Mouse (Mus musculus): Measurements from ENCODE around the gene Ubtd2. TPM values are rescaled to one million over a fixed set of nuclear protein-coding genes. Genes with fewer than 3 reads are reported as not detected.

Ubtd2 gene
- polyA plus RNA-seq, 1 experiment: not detected

DNA sequence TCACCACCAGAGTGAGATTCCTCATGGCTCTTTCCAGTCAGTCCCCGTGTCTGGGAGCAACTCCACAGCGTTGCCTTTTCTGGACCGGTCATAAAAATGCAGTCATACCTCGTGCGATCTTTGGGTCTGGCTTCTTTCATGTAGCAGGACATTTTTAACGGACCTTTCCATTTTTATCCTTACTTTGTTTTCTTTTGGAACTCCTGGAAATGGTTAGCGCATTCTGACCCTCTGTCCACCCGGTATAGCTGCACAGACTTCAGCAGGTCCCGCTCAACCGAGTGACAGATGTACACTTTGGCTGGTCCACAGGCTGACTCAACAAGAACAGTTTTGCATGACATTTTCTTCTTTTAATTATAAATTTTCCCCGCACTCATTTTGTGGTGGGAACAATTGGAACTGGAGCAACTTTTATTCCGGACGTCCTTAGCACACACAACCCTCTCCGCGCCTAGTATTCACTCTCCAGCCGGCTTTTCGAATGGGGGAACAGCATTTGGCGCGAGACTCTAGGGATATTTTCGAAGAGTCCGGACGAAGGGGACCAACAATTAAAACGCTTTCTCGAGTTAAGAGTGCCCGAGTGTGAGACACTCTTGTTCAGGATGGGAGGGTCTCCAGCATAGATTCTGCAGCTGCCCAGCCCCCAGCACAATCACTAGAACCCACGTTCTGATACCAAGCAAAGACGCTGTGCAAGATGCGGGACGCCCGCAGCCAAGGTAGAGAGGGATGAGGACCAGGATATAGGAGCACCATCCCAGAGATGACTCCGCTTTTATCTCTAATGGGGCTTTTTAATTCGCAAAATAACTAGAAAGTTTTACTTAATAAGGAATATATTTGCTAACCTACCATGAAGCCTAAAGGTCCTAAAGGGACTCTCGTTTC, 76.9 kb downstream of the Ubtd2 start, which contains the start of gene Efcab9:
Efcab9 (minus strand) TSS at position 211 of the 894 bp plus-strand sequence.
- TF ChIP-seq GATA1 (IDR thresholded peaks at IDR 0.05; ENCODE audit: low read length): no peak

DNA sequence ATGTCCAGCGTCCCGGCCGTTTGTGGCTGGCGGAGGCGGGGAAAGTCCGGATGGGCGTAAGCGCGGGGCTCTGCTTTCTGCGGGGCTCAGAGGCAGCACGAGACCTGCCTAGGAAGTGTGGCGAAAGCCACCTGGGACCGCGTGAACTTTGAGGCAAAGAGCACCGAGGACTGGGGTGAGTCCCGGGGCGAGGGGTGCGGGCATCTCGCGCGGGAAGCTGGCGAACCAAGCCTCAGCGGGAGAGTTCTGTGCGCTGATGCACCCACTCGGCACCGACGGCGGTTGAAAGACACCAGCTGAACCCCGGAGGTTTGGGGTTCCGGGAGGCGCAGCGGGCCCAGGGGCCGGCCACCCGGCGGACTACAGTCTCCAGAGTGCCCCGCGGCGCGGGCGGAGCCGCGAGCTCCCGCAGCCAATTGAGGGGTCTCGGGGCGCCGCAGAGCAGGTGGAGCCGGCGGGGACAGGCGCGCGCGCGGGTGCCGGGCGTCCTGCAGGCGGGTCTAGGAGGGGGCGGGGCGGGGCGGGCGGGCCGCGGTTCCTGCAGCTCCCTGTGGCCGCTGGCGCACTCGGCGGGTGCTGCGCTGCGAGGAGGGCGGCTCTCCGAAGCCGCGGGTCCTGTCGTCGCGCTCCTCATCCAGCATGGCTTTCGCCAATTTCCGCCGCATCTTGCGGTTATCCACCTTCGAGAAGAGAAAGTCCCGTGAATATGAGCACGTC, 77.8 kb downstream of the Ubtd2 start, which contains the start of gene Stk10:
Stk10 (plus strand) TSS at position 541 of the 717 bp plus-strand sequence.
- TF ChIP-seq GATA1 (IDR thresholded peaks at IDR 0.05; ENCODE audit: low read length): no peak

DNA sequence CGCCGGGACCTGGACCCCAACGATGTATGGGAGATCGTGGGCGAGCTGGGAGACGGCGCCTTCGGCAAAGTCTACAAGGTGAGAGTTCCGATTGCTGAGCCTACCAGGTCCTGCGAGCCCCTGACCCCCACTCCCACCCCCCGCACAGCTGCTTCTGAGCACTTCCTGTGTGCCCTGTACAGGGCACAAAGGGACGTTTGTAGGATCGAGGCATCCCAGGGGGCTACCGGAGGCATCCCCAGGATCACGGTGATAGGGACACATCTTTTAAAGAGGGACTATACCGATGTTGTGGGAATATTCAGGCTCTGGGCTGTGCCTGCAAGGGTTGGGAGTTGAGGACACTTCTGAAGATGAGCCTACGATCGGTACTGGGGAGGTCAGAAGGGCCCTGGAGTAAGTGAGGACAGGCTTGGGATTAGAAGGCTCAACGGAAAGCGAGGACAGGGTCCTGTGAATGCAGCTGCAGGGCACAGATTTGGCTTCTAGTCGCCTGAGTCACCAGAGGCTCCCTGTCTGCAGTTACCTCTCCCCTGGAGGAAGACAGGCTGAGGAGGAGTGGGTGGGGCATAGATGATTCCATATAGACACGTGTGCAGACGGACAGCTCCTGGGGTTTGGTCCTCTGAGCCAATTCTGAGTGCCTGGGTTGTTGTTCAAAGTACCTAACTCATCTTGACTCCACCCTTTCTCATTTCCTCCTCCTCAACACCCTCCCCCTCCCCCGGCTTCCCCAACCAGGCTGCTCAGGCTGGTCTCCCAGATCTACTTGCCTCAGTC, 78.5 kb downstream of the Ubtd2 start:
- TF ChIP-seq GATA1 (IDR thresholded peaks at IDR 0.05; ENCODE audit: low read length): no peak

DNA sequence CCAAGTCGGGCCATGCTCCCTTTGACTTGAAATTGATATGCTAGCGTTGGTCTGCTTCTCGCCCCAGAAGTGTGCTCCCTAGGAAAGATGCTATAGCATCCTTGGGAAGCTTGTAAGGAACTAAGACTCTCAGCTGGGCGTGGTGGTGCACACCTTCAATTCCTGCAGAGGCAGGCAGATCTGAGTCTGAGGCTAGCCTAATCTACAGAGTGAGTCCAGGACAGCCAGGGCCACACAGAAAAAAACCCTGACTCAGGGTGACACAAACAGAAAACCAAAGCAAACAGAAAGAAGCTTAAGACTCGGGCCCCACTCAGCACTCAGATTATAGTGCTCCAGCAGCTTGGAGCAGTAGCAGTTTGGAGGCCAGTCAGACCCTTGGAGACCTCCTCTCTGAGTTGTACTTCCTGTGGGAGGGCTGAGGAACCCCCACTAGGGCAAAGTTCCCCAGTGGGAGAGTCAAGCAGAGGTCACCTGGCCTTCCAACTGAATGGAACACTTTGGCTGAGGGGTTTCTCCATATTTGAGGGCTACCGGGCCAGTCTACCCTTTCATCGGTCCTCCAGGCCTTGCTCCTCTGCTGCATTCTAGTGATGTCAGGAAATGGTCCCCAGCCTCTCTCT, 79.4 kb downstream of the Ubtd2 start:
- no peak for TF ChIP-seq GATA1 (IDR thresholded peaks at IDR 0.05; ENCODE audit: low read length)

DNA sequence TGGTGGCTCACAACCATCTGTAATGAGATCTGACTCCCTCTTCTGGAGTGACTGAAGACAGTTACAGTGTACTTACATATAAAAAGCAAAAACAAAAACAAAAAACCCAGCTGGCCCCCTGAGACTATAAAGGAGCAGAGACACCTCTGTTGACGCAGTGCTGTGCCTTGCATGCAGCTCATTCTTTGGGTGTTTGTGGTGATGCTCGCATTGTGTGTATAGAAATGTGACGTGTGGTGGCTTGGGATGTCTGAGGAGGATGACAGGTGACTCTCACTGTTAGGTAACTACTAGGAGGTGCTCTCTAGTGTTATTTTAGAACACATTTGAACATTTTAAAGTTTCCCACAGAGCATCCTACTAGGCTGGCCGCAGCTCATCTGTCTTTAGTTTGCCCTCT, 80.5 kb downstream of the Ubtd2 start:
- no peak for TF ChIP-seq GATA1 (IDR thresholded peaks at IDR 0.05; ENCODE audit: low read length)

DNA sequence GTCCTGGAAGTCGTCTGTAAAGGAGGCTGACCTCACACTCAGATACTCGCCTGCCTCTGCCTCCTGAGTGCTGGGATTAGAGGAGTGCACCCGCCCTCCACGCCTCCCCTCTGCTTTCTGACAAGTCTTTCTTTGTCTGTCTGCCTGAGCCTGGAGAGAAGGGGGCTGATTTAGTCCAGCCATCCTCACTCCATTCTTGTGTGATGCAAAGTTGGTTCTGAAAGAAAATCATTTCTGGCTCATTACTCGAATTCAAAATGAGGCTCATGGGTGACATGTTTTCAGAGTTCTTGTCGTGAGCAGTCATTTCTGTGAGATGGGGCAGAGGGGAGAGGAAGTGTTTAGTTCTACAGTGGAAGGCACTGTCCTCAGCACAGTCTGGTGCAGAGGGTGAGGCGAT, 81.8 kb downstream of the Ubtd2 start:
- TF ChIP-seq GATA1 (IDR thresholded peaks at IDR 0.05; ENCODE audit: low read length): no peak

DNA sequence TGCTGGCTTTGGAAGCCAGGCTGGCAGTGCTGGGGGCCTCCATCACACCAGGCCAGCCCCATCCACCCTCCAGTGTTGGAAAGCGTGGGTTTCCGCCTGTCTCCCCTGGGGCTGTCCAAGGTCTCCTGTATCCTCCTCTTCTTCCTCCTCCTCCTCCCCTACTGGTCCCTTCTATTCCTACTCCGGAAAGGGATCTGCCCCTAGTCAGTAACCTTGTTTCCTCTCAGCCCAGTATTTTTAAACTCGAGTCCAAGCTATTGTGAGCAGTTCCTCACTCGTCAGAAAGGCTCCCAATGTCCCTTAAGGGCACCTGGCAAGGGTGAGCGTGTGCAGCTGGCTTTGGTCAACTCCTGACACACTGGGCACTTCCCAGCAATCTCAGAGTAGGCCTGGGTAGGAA, 83.3 kb downstream of the Ubtd2 start:
- TF ChIP-seq GATA1 (IDR thresholded peaks at IDR 0.05; ENCODE audit: low read length): no peak

DNA sequence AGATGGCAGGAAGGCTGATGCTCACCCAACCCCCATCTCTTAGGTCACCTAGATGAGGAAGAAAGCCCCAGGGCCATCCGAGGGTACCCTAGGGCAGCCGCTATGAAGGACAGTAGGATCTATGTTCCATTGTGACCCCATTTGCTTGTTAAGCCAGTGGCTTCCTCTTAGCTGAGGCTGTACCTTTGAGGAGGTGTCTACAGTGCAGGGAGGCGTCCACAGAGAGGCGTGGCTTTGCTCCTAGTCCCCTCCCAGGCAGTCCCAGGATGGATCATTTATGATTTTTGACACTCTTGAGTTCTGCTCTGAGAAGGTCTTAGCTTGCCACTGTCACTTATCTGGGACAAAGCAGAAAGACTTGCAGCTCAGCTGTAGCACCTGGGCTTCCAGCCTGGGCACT, 83.7 kb downstream of the Ubtd2 start:
- no peak for TF ChIP-seq GATA1 (IDR thresholded peaks at IDR 0.05; ENCODE audit: low read length)

DNA sequence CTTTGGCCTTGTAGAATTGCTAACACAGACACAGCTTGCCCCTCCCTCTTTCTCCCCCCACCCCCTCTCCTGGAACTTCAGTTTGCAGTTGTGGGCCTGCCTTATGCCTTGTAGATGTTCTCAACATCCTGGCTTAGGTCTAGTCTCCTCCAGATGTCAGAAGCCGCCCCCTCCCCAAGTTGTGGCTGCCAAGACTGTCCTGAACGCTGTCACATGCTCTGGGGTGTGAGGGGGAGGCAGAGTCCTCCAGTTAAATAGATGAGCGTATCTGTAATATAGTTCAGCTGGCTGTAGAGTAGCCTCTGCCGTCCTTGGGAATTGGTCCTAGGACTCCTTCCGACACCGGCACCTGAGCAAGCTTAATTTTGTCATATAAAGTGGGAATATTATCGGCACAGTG, 84.5 kb downstream of the Ubtd2 start:
- TF ChIP-seq GATA1 (IDR thresholded peaks at IDR 0.05; ENCODE audit: low read length): no peak

DNA sequence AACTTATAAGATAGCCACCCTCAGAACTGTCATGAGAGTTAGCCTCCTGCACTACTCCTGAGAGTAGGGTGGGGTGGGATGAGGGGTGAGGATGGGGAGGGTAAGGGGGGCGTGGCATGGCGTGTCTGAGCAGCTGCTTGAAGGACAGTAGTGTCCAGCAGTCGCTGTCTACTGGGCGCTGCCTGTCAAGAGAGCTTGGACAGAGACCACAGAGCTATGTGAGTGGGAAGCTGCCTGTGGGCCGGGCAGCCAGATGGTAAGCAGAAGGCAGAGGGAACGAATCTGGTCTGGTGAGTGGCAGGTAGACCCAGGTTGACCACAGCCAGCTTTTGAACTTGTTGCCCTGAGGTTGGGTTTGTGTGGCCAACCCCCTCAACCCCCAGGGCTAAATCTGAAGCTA, 85.3 kb downstream of the Ubtd2 start:
- TF ChIP-seq GATA1 (IDR thresholded peaks at IDR 0.05; ENCODE audit: low read length): no peak

DNA sequence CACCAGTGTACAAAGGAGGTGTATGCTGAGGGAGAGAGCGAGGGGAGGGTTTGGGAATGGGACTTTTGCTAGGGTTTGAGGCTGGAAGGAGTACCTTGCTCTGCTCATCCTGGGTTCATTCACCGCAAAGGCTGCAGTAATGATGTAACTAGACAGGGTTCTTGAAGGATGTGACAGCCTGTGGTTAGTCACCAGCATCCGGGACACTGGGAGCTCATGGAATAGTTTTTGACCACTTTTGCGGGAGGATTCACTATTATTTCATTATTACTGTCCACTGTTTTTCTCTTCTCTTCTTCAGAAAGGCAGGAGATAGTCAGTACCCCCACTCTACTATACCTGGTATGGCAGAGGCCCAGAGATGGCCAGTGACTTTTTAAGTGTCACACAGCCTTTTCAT, 87.0 kb downstream of the Ubtd2 start:
- no peak for TF ChIP-seq GATA1 (IDR thresholded peaks at IDR 0.05; ENCODE audit: low read length)

DNA sequence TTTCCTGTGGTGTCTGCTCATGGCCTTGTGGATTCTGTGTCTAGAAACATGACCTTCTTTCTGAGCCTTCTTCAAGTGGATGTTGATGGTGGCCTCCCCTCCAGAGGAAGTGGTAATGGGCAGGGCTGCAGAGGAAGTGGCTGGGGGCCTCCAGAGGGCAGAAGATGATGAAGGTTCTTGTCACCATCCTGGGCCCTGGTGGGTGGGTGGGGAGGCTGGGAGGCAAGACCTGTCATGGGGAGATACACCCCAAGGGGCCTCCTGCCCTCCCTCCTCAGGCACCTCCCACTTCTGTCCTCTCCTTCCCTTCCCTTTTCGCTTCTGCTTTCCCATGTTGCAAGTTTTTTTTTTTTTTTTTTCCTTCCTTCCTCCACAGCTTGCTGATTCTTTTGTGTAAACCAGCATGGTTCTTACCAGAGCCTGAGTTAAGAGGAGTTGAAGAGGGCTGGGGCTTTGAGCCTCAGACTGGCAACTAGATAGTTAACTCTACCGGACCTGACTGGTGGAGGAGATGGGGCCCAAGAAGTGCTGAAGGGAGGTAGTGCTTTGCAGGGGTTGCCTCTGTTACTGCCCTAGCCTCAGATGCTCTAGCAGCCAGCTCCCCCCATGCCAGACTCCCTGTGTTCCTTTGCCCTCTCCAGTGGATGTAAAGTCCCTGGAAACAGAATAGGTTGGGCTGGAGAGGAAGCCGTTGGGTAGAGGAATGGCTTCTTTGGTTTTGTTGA, 87.7 kb downstream of the Ubtd2 start:
- TF ChIP-seq GATA1 (IDR thresholded peaks at IDR 0.05; ENCODE audit: low read length): no peak

DNA sequence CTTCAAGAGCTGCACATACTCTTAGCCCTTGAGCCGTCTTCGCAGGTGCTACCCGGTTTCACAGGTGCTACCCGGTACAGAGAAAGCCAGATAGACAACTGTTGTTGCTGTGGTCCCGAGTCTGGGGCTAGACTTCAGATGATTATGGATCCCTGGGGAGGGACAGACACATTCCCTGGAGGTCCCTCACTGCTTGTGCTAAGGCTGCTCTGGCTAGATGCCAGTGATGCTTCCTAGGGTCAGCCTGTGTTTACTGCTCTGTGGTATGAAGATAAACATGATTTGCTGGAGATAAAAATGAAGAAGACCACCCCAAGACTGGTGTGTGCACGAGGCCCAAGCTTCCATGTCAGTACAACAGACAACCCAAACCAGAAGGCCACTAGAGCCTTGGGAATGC, 88.9 kb downstream of the Ubtd2 start:
- no peak for TF ChIP-seq GATA1 (IDR thresholded peaks at IDR 0.05; ENCODE audit: low read length)

DNA sequence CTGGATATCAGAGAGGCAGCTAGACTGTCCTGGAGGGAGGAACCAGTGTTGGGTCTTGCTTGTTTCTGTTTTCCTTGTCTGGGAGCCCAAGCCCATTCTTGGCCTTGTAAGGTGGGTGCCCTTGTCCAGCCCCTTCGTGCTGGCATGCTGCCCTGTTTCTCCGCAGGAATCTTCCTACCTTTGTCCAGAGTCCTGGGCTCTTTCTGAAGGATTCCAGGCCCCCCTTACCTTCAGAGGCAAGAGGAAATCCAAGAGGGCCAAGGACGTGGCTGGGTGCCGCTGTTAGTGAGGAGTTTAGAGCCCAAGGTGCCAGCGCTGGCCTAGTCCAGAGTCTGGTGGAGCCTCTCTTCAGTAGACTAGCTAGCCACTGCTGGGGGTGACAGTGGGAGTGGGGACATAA, 89.3 kb downstream of the Ubtd2 start:
- TF ChIP-seq GATA1 (IDR thresholded peaks at IDR 0.05; ENCODE audit: low read length): no peak

DNA sequence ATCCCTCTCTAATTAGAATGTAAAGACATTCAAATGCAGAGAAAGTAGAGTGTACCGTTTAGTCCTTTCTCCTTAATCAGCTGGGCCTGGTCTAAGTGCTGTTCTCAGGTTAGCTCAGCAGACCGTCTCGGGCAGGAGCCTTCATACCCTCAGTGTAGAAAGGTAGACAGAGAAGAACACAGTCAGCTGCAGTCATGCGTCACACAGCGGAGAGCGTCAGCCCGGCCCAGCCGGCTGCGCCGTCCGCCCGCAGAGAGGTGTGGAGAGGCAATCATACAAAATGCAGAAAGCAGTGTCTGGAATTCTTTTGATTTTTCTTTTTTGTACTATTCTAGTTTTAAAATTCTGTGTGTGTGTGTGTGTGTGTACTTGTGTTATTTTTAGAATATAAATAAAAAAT, 90.4 kb downstream of the Ubtd2 start:
- TF ChIP-seq GATA1 (IDR thresholded peaks at IDR 0.05; ENCODE audit: low read length): no peak
